ENCODE assay signal across 8 mouse cellular contexts in the genomic region with DNA sequence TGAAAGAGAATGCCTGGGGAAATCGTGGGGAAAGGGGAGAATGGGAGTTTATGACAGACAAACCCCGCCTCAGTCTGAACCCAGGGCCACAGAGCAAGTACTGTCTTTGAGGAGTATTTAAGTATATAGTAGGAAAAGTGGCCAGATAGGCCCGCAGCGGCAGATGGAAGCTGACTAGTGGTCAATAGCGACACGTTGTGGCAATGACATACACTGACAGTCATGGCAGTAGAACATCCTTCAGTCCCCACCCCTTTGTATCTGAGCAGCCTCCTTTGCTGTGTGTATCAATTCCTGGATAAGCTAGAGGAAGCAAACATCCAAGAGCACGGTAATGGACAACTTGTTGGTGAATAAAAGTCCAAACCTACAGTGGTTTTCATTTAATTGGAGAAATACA. TPM values are rescaled to one million over a fixed set of nuclear protein-coding genes. Genes with fewer than 3 reads are reported as not detected.
A peak's percentile ranks its signal among the peaks of the same experiment; 100 is the strongest.
DNase-seq lines count a peak whose midpoint lies in the region; ATAC-seq and TF ChIP-seq lines count a peak whose summit lies in the region.

No protein-coding gene starts in this region.

- H3K9ac ChIP-seq in stomach, postnatal 0 days (ENCODE audit: low read length): no peak overlapping the region

- H3K27ac ChIP-seq in gastrocnemius, adult 2 months: no peak overlapping the region
- no peak overlapping the region for H3K27ac ChIP-seq in stomach, postnatal 0 days (replicated peaks)

- 12% methylated on average over 7 of the region's 7 CpGs for WGBS in stomach, postnatal 0 days

- no peak for DNase-seq in cerebellum, adult 11-12 months
- DNase-seq in B cell, adult 2 months: peak; percentile 11 to 16
- peak; percentile 65 for DNase-seq in brain, adult 2 months (ENCODE audit: low read depth, low spot score)
- peak; percentile 38 for DNase-seq in gastrocnemius, adult 2 months
- DNase-seq in kidney, postnatal 10 days: peak; percentile 49
- peak; percentile 15 for DNase-seq in stomach, postnatal 0 days (ENCODE audit: low spot score)

- no peak for TF ChIP-seq EP300 in stomach, postnatal 0 days (optimal IDR thresholded peaks at IDR 0.05)

- H3K9me3 ChIP-seq in stomach, postnatal 0 days (ENCODE audit: control insufficient read depth, low read length): no peaks in the 10 kb centered on the region

- no peak overlapping the region for H3K4me2 ChIP-seq in stomach, postnatal 0 days (replicated peaks; ENCODE audit: low read depth)

- H3K27me3 ChIP-seq in stomach, postnatal 0 days (ENCODE audit: control insufficient read depth, insufficient read depth, low read length): no peaks in the 10 kb centered on the region

- TF ChIP-seq CTCF in gastrocnemius, adult 2 months (IDR thresholded peaks at IDR 0.05): peak; percentile 76
- TF ChIP-seq CTCF in stomach, postnatal 0 days (IDR thresholded peaks at IDR 0.05; ENCODE audit: low read depth): peak; percentile 74

- no peaks in the 10 kb centered on the region for H3K4me1 ChIP-seq in stomach, postnatal 0 days (replicated peaks; ENCODE audit: control insufficient read depth, insufficient read depth)

- ATAC-seq in cerebellum, adult (ENCODE audit: insufficient number of reproducible peaks, low FRiP score, low TSS enrichment): peak; percentile 61
- ATAC-seq in megakaryocyte-erythroid progenitor cell, adult 5-6 weeks (replicated peaks; ENCODE audit: low FRiP score, low TSS enrichment, poor library complexity, severe bottlenecking): peak; percentile 95
- ATAC-seq in stomach, postnatal 0 days (ENCODE audit: low FRiP score, low TSS enrichment): no peak; the same call in 1 of the 2 replicates

- no peak overlapping the region for H3K4me3 ChIP-seq in gastrocnemius, adult 2 months
- no peak overlapping the region for H3K4me3 ChIP-seq in stomach, postnatal 0 days (ENCODE audit: low read depth, low read length)

- H3K36me3 ChIP-seq in stomach, postnatal 0 days (ENCODE audit: control insufficient read depth, insufficient read depth, low read length): no peaks in the 10 kb centered on the region

- intact Hi-C loops in gastrocnemius, adult 2 months (cut with DNase I): loop anchor here (5.0 to 10.0 kb wide), 4 partner anchors 102 to 604 kb away; partner anchors contain the start of gene Gnl3l

RNA-seq across cellular contexts. Expression of gene Tsr2, which starts 20.5 kb away (rescaled TPM):
- 1 to 10 TPM; 7.6 to 9.0 TPM for total RNA-seq in gastrocnemius, adult 2 months (2021)
- total RNA-seq in megakaryocyte-erythroid progenitor cell, adult 5-6 weeks (2014; fragmentation: Nextera tagmentation): 22.3 and 55.6 TPM in 2 replicates
- 41.6 and 61.8 TPM in 2 replicates for total RNA-seq in megakaryocyte-erythroid progenitor cell, adult 5-6 weeks (2017)
- polyA plus RNA-seq in stomach, postnatal 0 days (2015; fragmentation: Nextera tagmentation; extraction: Ambion mirVana): 16.3 and 16.9 TPM in 2 replicates
